Mouse (Mus musculus) heart, embryonic 16.5 days (tissue): ENCODE results near the gene Qrfp. TPM values are rescaled to one million over a fixed set of nuclear protein-coding genes. Genes with fewer than 3 reads are reported as not detected.

Experiments
- ATAC-seq: fragments of 200-750 bp; cut with Nextera tagmentation; replicated peaks from 2 replicates; pipeline ENCODE4 v1.8.0; 2017; ENCODE audit warnings: moderate number of reproducible peaks; ENCODE audit not compliant: insufficient read depth, low FRiP score; ENCODE audit errors: extremely low read depth
- H3K27ac ChIP-seq: fragments of 300-500 bp; sonication (generic); 2 replicates; pipeline ENCODE4 v1.5.1; 2014; ENCODE audit warnings: mild to moderate bottlenecking, low read length, control low read depth, moderate library complexity
- H3K27me3 ChIP-seq: fragments of 300-500 bp; sonication (generic); 2 replicates; pipeline ENCODE4 v1.6.1; 2014; ENCODE audit warnings: low read length, mixed read lengths; ENCODE audit not compliant: control insufficient read depth, insufficient read depth
- H3K36me3 ChIP-seq: fragments of 300-500 bp; sonication (generic); 2 replicates; pipeline ENCODE4 v1.6.1; 2014; ENCODE audit not compliant: control insufficient read depth, insufficient read depth
- H3K4me1 ChIP-seq: fragments of 300-500 bp; sonication (generic); 2 replicates; pipeline ENCODE4 v1.6.1; 2014; ENCODE audit warnings: low read length, mixed read lengths; ENCODE audit not compliant: control insufficient read depth, insufficient read depth
- H3K4me2 ChIP-seq: fragments of 300-500 bp; sonication (generic); 2 replicates; pipeline ENCODE4 v1.6.1; 2014; ENCODE audit warnings: low read depth, mild to moderate bottlenecking, control low read depth, low read length
- H3K4me3 ChIP-seq: fragments of 300-500 bp; sonication (generic); 2 replicates; pipeline ENCODE4 v1.5.1; 2014; ENCODE audit warnings: mild to moderate bottlenecking, control low read depth, low read length
- H3K9ac ChIP-seq: fragments of 300-500 bp; sonication (generic); 2 replicates; pipeline ENCODE4 v1.6.1; 2014; ENCODE audit warnings: low read length, control low read depth
- H3K9me3 ChIP-seq: fragments of 300-500 bp; sonication (generic); replicated peaks from 2 replicates; pipeline ENCODE4 v1.6.1; 2016; ENCODE audit warnings: low read length; ENCODE audit not compliant: control insufficient read depth
- WGBS: fragments of 180-500 bp; shearing (Covaris S2); extraction: QIAGEN DNeasy Blood & Tissue Kit; methylation state at CpG from one replicate; pipeline ENCODE4 v1.1.7; 2014; 5-methylcytosine and 5-hydroxymethylcytosine counted together
- polyA plus RNA-seq: library from polyadenylated mRNA; unstranded; fragments of >200 nt; fragmentation: Nextera tagmentation; extraction: Ambion mirVana; gene quantifications from 2 replicates; pipeline ENCODE4 v1.2.1, GENCODE M21; 2015

Qrfp gene
- polyA plus RNA-seq, 1 experiment from 2014 or later, result 0.14 TPM

GRCm38 (mm10) chr2:31758966-31759365 lies 51.4 kb downstream of the Qrfp start:
- peak overlapping the region; percentile 97 for H3K9ac ChIP-seq
- peaks cover 43% of the 10 kb centered on the region for H3K4me1 ChIP-seq
- 77% methylated on average over 5 of the region's 5 CpGs for WGBS

GRCm38 (mm10) chr2:31757472-31757871 lies 52.9 kb downstream of the Qrfp start:
- ATAC-seq, result no peak; the same call in 1 of the 2 replicates
- H3K27me3 ChIP-seq, result no peaks in the 10 kb centered on the region
- H3K9ac ChIP-seq, result no peak overlapping the region; the same call in 1 of the 2 replicates
- peak overlapping the region; percentile 72 for H3K27ac ChIP-seq
- no peak overlapping the region for H3K4me3 ChIP-seq
- H3K4me1 ChIP-seq, result peaks cover 31% of the 10 kb centered on the region
- H3K9me3 ChIP-seq, result peaks cover 9% of the 10 kb centered on the region; the same call in 1 of the 2 replicates
- H3K4me2 ChIP-seq, result no peak overlapping the region
- peaks cover 7% of the 10 kb centered on the region; the same call in 1 of the 2 replicates for H3K36me3 ChIP-seq

More at GRCm38 (mm10) chr2:31758966-31759365, 51.4 kb downstream of the Qrfp start:
- ATAC-seq, result no peak
- Histone ChIP-seq H3K9me3 (peaks cover 6% of the 10 kb centered on the region; the same call in 1 of the 2 replicates), H3K36me3 (peaks cover 4% of the 10 kb centered on the region; the same call in 1 of the 2 replicates), H3K4me2 (peak overlapping the region; percentile 88), H3K27ac (peak overlapping the region; percentile 97), H3K4me3 (peak overlapping the region; percentile 66), H3K27me3 (no peaks in the 10 kb centered on the region)

Other genes with a start within 250 kb of the Qrfp start
- 34.7 and 43.4 TPM in 2 replicates for gene Fubp3, start 237.9 kb downstream of the Qrfp start, polyA plus RNA-seq
- gene Prdm12, start 170.5 kb downstream of the Qrfp start, polyA plus RNA-seq, result not detected in 2 replicates
- 37.3 and 42.0 TPM in 2 replicates for gene Exosc2, start 139.9 kb downstream of the Qrfp start, polyA plus RNA-seq
- gene Abl1, start 122.2 kb downstream of the Qrfp start, polyA plus RNA-seq, result 24.0 and 29.8 TPM in 2 replicates
- gene Fibcd1, start 35.4 kb upstream of the Qrfp start, polyA plus RNA-seq, result not detected in 2 replicates
- 0.41 and 0.55 TPM in 2 replicates for gene Lamc3, start 76.7 kb upstream of the Qrfp start, polyA plus RNA-seq
- 50.7 and 55.4 TPM in 2 replicates for gene Aif1l, start 139.6 kb upstream of the Qrfp start, polyA plus RNA-seq
- 51.6 and 54.1 TPM in 2 replicates for gene Nup214, start 163.9 kb upstream of the Qrfp start, polyA plus RNA-seq